Mouse (Mus musculus) hindbrain, postnatal 0 days (tissue): ENCODE results near the gene Map3k19. TPM values are rescaled to one million over a fixed set of nuclear protein-coding genes. Genes with fewer than 3 reads are reported as not detected.

Experiments
- ATAC-seq: fragments of 200-750 bp; cut with Nextera tagmentation; 2 replicates; pipeline ENCODE4 v1.8.0; 2017; ENCODE audit warnings: mild to moderate bottlenecking, moderate TSS enrichment, moderate library complexity
- DNase-seq: peaks from one replicate; pipeline ENCODE4 v3.0.0-alpha.2; 2015; ENCODE audit warnings: low spot score
- H3K27ac ChIP-seq: fragments of 300-500 bp; sonication (generic); 2 replicates; pipeline ENCODE4 v1.5.1; 2014; ENCODE audit warnings: mild to moderate bottlenecking
- H3K27me3 ChIP-seq: fragments of 300-500 bp; sonication (generic); 2 replicates; pipeline ENCODE4 v1.6.1; 2014; ENCODE audit warnings: low read length, mixed read lengths; ENCODE audit not compliant: insufficient read depth
- H3K36me3 ChIP-seq: fragments of 300-500 bp; sonication (generic); 2 replicates; pipeline ENCODE4 v1.6.1; 2014; ENCODE audit warnings: low read length, mixed read lengths; ENCODE audit not compliant: insufficient read depth
- H3K4me1 ChIP-seq: fragments of 300-500 bp; sonication (generic); 2 replicates; pipeline ENCODE4 v1.6.1; 2014; ENCODE audit warnings: antibody characterized with exemption, low read length, mixed read lengths; ENCODE audit not compliant: insufficient read depth
- H3K4me2 ChIP-seq: fragments of 300-500 bp; sonication (generic); 2 replicates; pipeline ENCODE4 v1.6.1; 2014; ENCODE audit warnings: low read depth, mild to moderate bottlenecking, low read length, moderate library complexity, mixed read lengths
- H3K4me3 ChIP-seq: fragments of 300-500 bp; sonication (generic); 2 replicates; pipeline ENCODE4 v1.5.1; 2014; ENCODE audit warnings: low read length
- H3K9ac ChIP-seq: fragments of 300-500 bp; sonication (generic); replicated peaks from 2 replicates; pipeline ENCODE4 v1.6.1; 2014; ENCODE audit warnings: mild to moderate bottlenecking, low read length, moderate library complexity, mixed read lengths
- H3K9me3 ChIP-seq: fragments of 300-500 bp; sonication (generic); 2 replicates; pipeline ENCODE4 v1.6.1; 2016; ENCODE audit warnings: low read length, mixed read lengths
- CTCF ChIP-seq: IDR thresholded peaks from 2 replicates; pipeline ENCODE4 v1.5.1; 2016; ENCODE audit warnings: antibody characterized with exemption, control low read depth, low read depth
- WGBS: fragments of 180-500 bp; shearing (Covaris S2); extraction: QIAGEN DNeasy Blood & Tissue Kit; methylation state at CpG from one replicate; pipeline ENCODE4 v1.1.7; 2014; 5-methylcytosine and 5-hydroxymethylcytosine counted together
- polyA plus RNA-seq: library from polyadenylated mRNA; unstranded; fragments of >200 nt; fragmentation: Nextera tagmentation; extraction: Ambion mirVana; gene quantifications from 2 replicates; pipeline ENCODE4 v1.2.1, GENCODE M21; 2015
- total RNA-seq: library from RNA; depleted of rRNA; stranded (reverse); fragments of >200 nt; gene quantifications from 2 replicates; pipeline ENCODE4 v1.2.3, GENCODE M21; 2014

The Map3k19 gene
- total and polyA plus RNA-seq, 2 experiments from 2014 or later: 0.94 to 3.6 TPM

- no peak overlapping the region for H3K4me3 ChIP-seq
- no peak for ATAC-seq
- 96% methylated on average over 4 of the region's 4 CpGs for WGBS
Measured at GRCm38 (mm10) chr1:127860492-127860891, 5.7 kb upstream of the Map3k19 start.

GRCm38 (mm10) chr1:127859799-127860400 is 5.1 kb upstream of the Map3k19 start:
- no peak for ATAC-seq
- Histone ChIP-seq H3K4me1 (no peaks in the 10 kb centered on the region), H3K4me3 (no peak overlapping the region), H3K9me3 (no peaks in the 10 kb centered on the region), H3K27me3 (no peaks in the 10 kb centered on the region), H3K4me2 (no peak overlapping the region), H3K9ac (no peak overlapping the region), H3K36me3 (no peaks in the 10 kb centered on the region), H3K27ac (no peak overlapping the region)
- TF ChIP-seq CTCF: no peak
- 85% methylated on average over 6 of the region's 6 CpGs for WGBS
- DNase-seq: no peak

More at GRCm38 (mm10) chr1:127860492-127860891, 5.7 kb upstream of the Map3k19 start:
- Histone ChIP-seq H3K36me3 (no peaks in the 10 kb centered on the region), H3K9me3 (no peaks in the 10 kb centered on the region), H3K27me3 (no peaks in the 10 kb centered on the region), H3K9ac (no peak overlapping the region), H3K4me2 (no peak overlapping the region), H3K4me1 (no peaks in the 10 kb centered on the region), H3K27ac (no peak overlapping the region)
- no peak for TF ChIP-seq CTCF
- DNase-seq: no peak

- no peak overlapping the region for H3K9ac ChIP-seq
- 82% methylated on average over 9 of the region's 9 CpGs for WGBS
- H3K36me3 ChIP-seq: no peaks in the 10 kb centered on the region
Measured at GRCm38 (mm10) chr1:127858945-127859648, 4.3 kb upstream of the Map3k19 start.

GRCm38 (mm10) chr1:127850075-127850610 is 4.7 kb downstream of the Map3k19 start:
- ATAC-seq: no peak
- Histone ChIP-seq H3K9me3 (peaks cover 7% of the 10 kb centered on the region; the same call in 1 of the 2 replicates), H3K4me2 (no peak overlapping the region), H3K36me3 (no peaks in the 10 kb centered on the region), H3K9ac (no peak overlapping the region), H3K4me3 (no peak overlapping the region), H3K27me3 (no peaks in the 10 kb centered on the region), H3K27ac (no peak overlapping the region), H3K4me1 (no peaks in the 10 kb centered on the region)
- TF ChIP-seq CTCF: no peak
- 76% methylated on average over 7 of the region's 7 CpGs for WGBS
- DNase-seq: no peak

More at GRCm38 (mm10) chr1:127858945-127859648, 4.3 kb upstream of the Map3k19 start:
- H3K4me2 ChIP-seq: no peak overlapping the region
- H3K9me3 ChIP-seq: no peaks in the 10 kb centered on the region
- no peak for ATAC-seq
- no peaks in the 10 kb centered on the region for H3K27me3 ChIP-seq
- H3K27ac ChIP-seq: no peak overlapping the region
- no peak for TF ChIP-seq CTCF
- DNase-seq: no peak
- no peak overlapping the region for H3K4me3 ChIP-seq
- H3K4me1 ChIP-seq: no peaks in the 10 kb centered on the region

- no peak overlapping the region for H3K9ac ChIP-seq
- H3K4me2 ChIP-seq: no peak overlapping the region
- no peaks in the 10 kb centered on the region for H3K4me1 ChIP-seq
- H3K9me3 ChIP-seq: no peaks in the 10 kb centered on the region
- no peaks in the 10 kb centered on the region for H3K36me3 ChIP-seq
- H3K27ac ChIP-seq: no peak overlapping the region
- 87% methylated on average over 5 of the region's 5 CpGs for WGBS
- no peak for TF ChIP-seq CTCF
- DNase-seq (no peak), ATAC-seq (no peak)
- no peaks in the 10 kb centered on the region for H3K27me3 ChIP-seq
- no peak overlapping the region for H3K4me3 ChIP-seq
Measured at GRCm38 (mm10) chr1:127845472-127845871, 9.4 kb downstream of the Map3k19 start.

GRCm38 (mm10) chr1:127838602-127839001 is 16.2 kb downstream of the Map3k19 start:
- Histone ChIP-seq H3K4me1 (no peaks in the 10 kb centered on the region), H3K9me3 (no peaks in the 10 kb centered on the region), H3K4me2 (no peak overlapping the region), H3K9ac (no peak overlapping the region), H3K4me3 (no peak overlapping the region), H3K27me3 (no peaks in the 10 kb centered on the region), H3K27ac (no peak overlapping the region), H3K36me3 (no peaks in the 10 kb centered on the region)
- no peak for DNase-seq
- 62% methylated on average over 1 of the region's 1 CpGs for WGBS
- ATAC-seq: no peak
- no peak for TF ChIP-seq CTCF

GRCm38 (mm10) chr1:127836619-127837018 is 18.2 kb downstream of the Map3k19 start:
- Histone ChIP-seq H3K4me1 (no peaks in the 10 kb centered on the region), H3K27me3 (no peaks in the 10 kb centered on the region), H3K4me2 (no peak overlapping the region), H3K9me3 (no peaks in the 10 kb centered on the region), H3K9ac (no peak overlapping the region), H3K27ac (no peak overlapping the region), H3K4me3 (no peak overlapping the region), H3K36me3 (no peaks in the 10 kb centered on the region)
- no peak for DNase-seq
- no peak for TF ChIP-seq CTCF
- ATAC-seq: no peak
- 76% methylated on average over 4 of the region's 4 CpGs for WGBS
